Mouse (Mus musculus) embryonic fibroblast, embryonic 13.5 days (primary cell): ENCODE measurements around the gene Slc26a5.

Experiments
- CTCF ChIP-seq: IDR thresholded peaks from 2 replicates; pipeline ENCODE4 v1.5.1; 2011; ENCODE audit warnings: mild to moderate bottlenecking, control low read depth, low read length, moderate library complexity, borderline replicate concordance; ENCODE audit not compliant: insufficient read depth
- POLR2A ChIP-seq: IDR thresholded peaks from 2 replicates; pipeline ENCODE4 v1.6.1; 2011; ENCODE audit warnings: low read depth, mild to moderate bottlenecking, control low read depth, low read length, moderate library complexity

- peak; percentile 76 for TF ChIP-seq POLR2A
- TF ChIP-seq CTCF, result no peak
These were observed 78.9 kb downstream of the Slc26a5 start for GRCm38 (mm10) chr5:21786258-21787185.
